Mouse (Mus musculus) heart, embryonic 16.5 days (tissue): Measurements from ENCODE around the gene Fam221b. TPM values are rescaled to one million over a fixed set of nuclear protein-coding genes. Genes with fewer than 3 reads are reported as not detected.

Source experiments
- microRNA-seq: library from miRNA; unstranded; fragments of <30 nt; microRNA quantifications from one replicate; pipeline ENCODE4, GENCODE M21; 2017
- polyA plus RNA-seq: library from polyadenylated mRNA; unstranded; fragments of >200 nt; fragmentation: Nextera tagmentation; extraction: Ambion mirVana; gene quantifications from 2 replicates; pipeline ENCODE4 v1.2.1, GENCODE M21; 2015

The Fam221b gene
- polyA plus RNA-seq, 1 experiment from 2014 or later, result 2.9 TPM

Small RNA genes within 50 kb of the gene (microRNA-seq; reads per million reads assigned to microRNA genes)
- 1.2 reads per million for gene Gm25262

Other genes with a start within 250 kb of the Fam221b start
- gene Fam166b, start 240.0 kb downstream of the Fam221b start, polyA plus RNA-seq, result 0.21 and 0.31 TPM in 2 replicates
- 1.6 and 4.9 TPM in 2 replicates for gene Tesk1, start 227.2 kb downstream of the Fam221b start, polyA plus RNA-seq
- 3.2 and 4.3 TPM in 2 replicates for gene Cd72, start 214.5 kb downstream of the Fam221b start, polyA plus RNA-seq
- gene Sit1, start 185.4 kb downstream of the Fam221b start, polyA plus RNA-seq, result 2.0 and 3.9 TPM in 2 replicates
- 76.9 and 81.5 TPM in 2 replicates for gene Ccdc107, start 176.2 kb downstream of the Fam221b start, polyA plus RNA-seq
- gene Arhgef39, start 169.4 kb downstream of the Fam221b start, polyA plus RNA-seq, result 38.9 and 43.4 TPM in 2 replicates
- gene Car9, start 162.2 kb downstream of the Fam221b start, polyA plus RNA-seq, result 3.5 and 3.8 TPM in 2 replicates
- 162 and 177 TPM in 2 replicates for gene Tpm2, start 145.4 kb downstream of the Fam221b start, polyA plus RNA-seq
- 60.3 and 61.8 TPM in 2 replicates for gene Creb3, start 106.8 kb downstream of the Fam221b start, polyA plus RNA-seq
- 68.7 and 80.0 TPM in 2 replicates for gene Tln1, start 106.5 kb downstream of the Fam221b start, polyA plus RNA-seq
- 20.9 and 21.7 TPM in 2 replicates for gene Rgp1, start 90.4 kb downstream of the Fam221b start, polyA plus RNA-seq
- 22.7 TPM in 2 replicates for gene Gba2, start 90.3 kb downstream of the Fam221b start, polyA plus RNA-seq
- 0.89 and 1.1 TPM in 2 replicates for gene Msmp, start 84.7 kb downstream of the Fam221b start, polyA plus RNA-seq
- gene Npr2, start 37.2 kb downstream of the Fam221b start, polyA plus RNA-seq, result 9.1 and 9.7 TPM in 2 replicates
- 1.2 and 1.3 TPM in 2 replicates for gene Spag8, start 15.6 kb downstream of the Fam221b start, polyA plus RNA-seq
- 172 and 185 TPM in 2 replicates for gene Hint2, start 12.7 kb downstream of the Fam221b start, polyA plus RNA-seq
- gene Tmem8b, start 174 bp downstream of the Fam221b start, polyA plus RNA-seq, result 3.6 and 3.9 TPM in 2 replicates
- gene Olfr70, start 31.7 kb upstream of the Fam221b start, polyA plus RNA-seq, result not detected in 2 replicates
- not detected in 2 replicates for gene Olfr71, start 41.1 kb upstream of the Fam221b start, polyA plus RNA-seq
- 1.4 and 1.7 TPM in 2 replicates for gene Hrct1, start 58.0 kb upstream of the Fam221b start, polyA plus RNA-seq
- 0.42 and 0.54 TPM in 2 replicates for gene Spaar, start 60.9 kb upstream of the Fam221b start, polyA plus RNA-seq
- not detected in 2 replicates for gene Olfr159, start 101.9 kb upstream of the Fam221b start, polyA plus RNA-seq
- gene Olfr156, start 154.8 kb upstream of the Fam221b start, polyA plus RNA-seq, result not detected in 2 replicates
- gene Olfr157, start 171.1 kb upstream of the Fam221b start, polyA plus RNA-seq, result not detected in 2 replicates
- gene Olfr155, start 182.4 kb upstream of the Fam221b start, polyA plus RNA-seq, result not detected in 2 replicates
- gene Reck, start 206.4 kb upstream of the Fam221b start, polyA plus RNA-seq, result 8.6 and 8.9 TPM in 2 replicates